Mouse (Mus musculus) heart, embryonic 12.5 days (tissue): ENCODE results near the gene Csnk1g2. TPM values are rescaled to one million over a fixed set of nuclear protein-coding genes. Genes with fewer than 3 reads are reported as not detected.

Experiments
- ATAC-seq: fragments of 200-750 bp; cut with Nextera tagmentation; 2 replicates; pipeline ENCODE4 v1.8.0; 2017; ENCODE audit warnings: moderate TSS enrichment, moderate library complexity; ENCODE audit not compliant: insufficient number of reproducible peaks, low FRiP score
- H3K27ac ChIP-seq: fragments of 300-500 bp; sonication (generic); 2 replicates; pipeline ENCODE4 v1.5.1; 2016; ENCODE audit warnings: mild to moderate bottlenecking, moderate library complexity; ENCODE audit not compliant: poor library complexity, severe bottlenecking
- H3K27me3 ChIP-seq: fragments of 300-500 bp; sonication (generic); replicated peaks from 2 replicates; pipeline ENCODE4 v1.6.1; 2016; ENCODE audit warnings: mild to moderate bottlenecking, moderate library complexity
- H3K36me3 ChIP-seq: fragments of 300-500 bp; sonication (generic); 2 replicates; pipeline ENCODE4 v1.6.1; 2016; ENCODE audit warnings: mild to moderate bottlenecking, moderate library complexity
- H3K4me1 ChIP-seq: fragments of 300-500 bp; sonication (generic); replicated peaks from 2 replicates; pipeline ENCODE4 v1.6.1; 2016; ENCODE audit warnings: mild to moderate bottlenecking
- H3K4me2 ChIP-seq: fragments of 300-500 bp; sonication (generic); 2 replicates; pipeline ENCODE4 v1.6.1; 2016; ENCODE audit warnings: mild to moderate bottlenecking, moderate library complexity
- H3K4me3 ChIP-seq: fragments of 300-500 bp; sonication (generic); 2 replicates; pipeline ENCODE4 v1.5.1; 2016; ENCODE audit warnings: mild to moderate bottlenecking
- H3K9ac ChIP-seq: fragments of 300-500 bp; sonication (generic); 2 replicates; pipeline ENCODE4 v1.6.1; 2016; ENCODE audit warnings: mild to moderate bottlenecking, moderate library complexity
- H3K9me3 ChIP-seq: fragments of 300-500 bp; sonication (generic); replicated peaks from 2 replicates; pipeline ENCODE4 v1.6.1; 2016; ENCODE audit warnings: mild to moderate bottlenecking, moderate library complexity
- WGBS: fragments of 180-500 bp; shearing (Covaris S2); methylation state at CpG from one replicate; pipeline ENCODE4 v1.1.7; 2016; 5-methylcytosine and 5-hydroxymethylcytosine counted together
- polyA plus RNA-seq: library from polyadenylated mRNA; unstranded; fragments of >200 nt; fragmentation: Nextera tagmentation; extraction: Ambion mirVana; gene quantifications from 2 replicates; pipeline ENCODE4 v1.2.1, GENCODE M21; 2016

The Csnk1g2 gene
- polyA plus RNA-seq, 1 experiment from 2014 or later: 131 TPM

GRCm38 (mm10) chr10:80614351-80614750 is 8.3 kb upstream of the Csnk1g2 start:
- ATAC-seq: no peak
- H3K36me3 ChIP-seq: peaks cover 58% of the 10 kb centered on the region
- no peak overlapping the region for H3K27ac ChIP-seq
- H3K4me1 ChIP-seq: 0 out of 2 replicates have a peak, but pooled peaks cover 3% of the 10 kb centered on the region
- no peaks in the 10 kb centered on the region for H3K9me3 ChIP-seq
- no peak overlapping the region for H3K4me2 ChIP-seq
- no peak overlapping the region for H3K4me3 ChIP-seq
- WGBS: 93% methylated on average over 6 of the region's 6 CpGs
- no peaks in the 10 kb centered on the region for H3K27me3 ChIP-seq
- H3K9ac ChIP-seq: no peak overlapping the region

DNA sequence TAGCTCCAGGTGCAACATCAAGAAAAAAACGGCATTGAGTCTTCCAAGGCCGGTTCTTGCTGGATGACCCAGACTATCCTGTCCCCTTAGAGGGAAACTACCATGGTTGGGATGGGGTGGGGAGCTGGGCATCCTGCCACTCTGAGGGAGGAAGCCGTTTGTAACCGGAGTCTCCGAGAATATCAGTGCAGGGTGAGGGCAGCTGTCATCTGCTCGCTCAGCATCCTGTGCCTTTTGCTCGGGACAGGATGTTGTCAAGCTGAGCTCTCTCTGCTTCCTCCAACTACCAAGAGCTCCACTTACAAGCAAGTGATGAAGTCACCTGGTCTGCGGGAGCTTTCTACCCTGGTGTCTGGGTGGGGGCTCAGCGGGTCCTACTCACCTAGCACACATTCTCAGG is 4.5 kb upstream of the Csnk1g2 start:
- H3K27ac ChIP-seq: 0 out of 2 replicates have a peak overlapping the region, but pooled peaks have one; percentile 28
- WGBS: 51% methylated on average over 9 of the region's 9 CpGs

GRCm38 (mm10) chr10:80619465-80620244 is 3.0 kb upstream of the Csnk1g2 start:
- H3K9me3 ChIP-seq: no peaks in the 10 kb centered on the region
- WGBS: 31% methylated on average over 8 of the region's 8 CpGs

More for the DNA sequence above, 4.5 kb upstream of the Csnk1g2 start:
- H3K4me2 ChIP-seq: no peak overlapping the region
- H3K27me3 ChIP-seq: no peaks in the 10 kb centered on the region
- H3K9ac ChIP-seq: no peak overlapping the region
- H3K4me3 ChIP-seq: no peak overlapping the region
- H3K36me3 ChIP-seq: peaks cover 32% of the 10 kb centered on the region
- H3K4me1 ChIP-seq: peaks cover 16% of the 10 kb centered on the region
- no peaks in the 10 kb centered on the region for H3K9me3 ChIP-seq
- ATAC-seq: no peak

GRCm38 (mm10) chr10:80620365-80620764 is 2.3 kb upstream of the Csnk1g2 start:
- H3K9ac ChIP-seq: no peak overlapping the region
- WGBS: 79% methylated on average over 9 of the region's 9 CpGs

More at GRCm38 (mm10) chr10:80619465-80620244, 3.0 kb upstream of the Csnk1g2 start:
- Histone ChIP-seq H3K27me3 (no peaks in the 10 kb centered on the region), H3K4me2 (no peak overlapping the region), H3K4me1 (peaks cover 29% of the 10 kb centered on the region), H3K4me3 (no peak overlapping the region), H3K36me3 (peaks cover 19% of the 10 kb centered on the region), H3K27ac (no peak overlapping the region), H3K9ac (no peak overlapping the region)
- ATAC-seq: no peak

GRCm38 (mm10) chr10:80620796-80621689 is 1.6 kb upstream of the Csnk1g2 start:
- peak overlapping the region; percentile 94; the same call in 1 of the 2 replicates for H3K27ac ChIP-seq
- peaks cover 43% of the 10 kb centered on the region for H3K4me1 ChIP-seq
- peak overlapping the region; percentile 91 for H3K4me3 ChIP-seq
- peak overlapping the region; percentile 67 for H3K4me2 ChIP-seq
- ATAC-seq: no peak
- WGBS: 56% methylated on average over 16 of the region's 16 CpGs
- peaks cover 5% of the 10 kb centered on the region for H3K36me3 ChIP-seq
- no peaks in the 10 kb centered on the region for H3K9me3 ChIP-seq
- peak overlapping the region; percentile 58 for H3K9ac ChIP-seq
- no peaks in the 10 kb centered on the region for H3K27me3 ChIP-seq

More at GRCm38 (mm10) chr10:80620365-80620764, 2.3 kb upstream of the Csnk1g2 start:
- no peak overlapping the region for H3K4me3 ChIP-seq
- H3K9me3 ChIP-seq: no peaks in the 10 kb centered on the region
- no peak overlapping the region for H3K4me2 ChIP-seq
- ATAC-seq: no peak
- no peaks in the 10 kb centered on the region for H3K27me3 ChIP-seq
- H3K36me3 ChIP-seq: peaks cover 12% of the 10 kb centered on the region
- H3K27ac ChIP-seq: no peak overlapping the region
- H3K4me1 ChIP-seq: peaks cover 36% of the 10 kb centered on the region

DNA sequence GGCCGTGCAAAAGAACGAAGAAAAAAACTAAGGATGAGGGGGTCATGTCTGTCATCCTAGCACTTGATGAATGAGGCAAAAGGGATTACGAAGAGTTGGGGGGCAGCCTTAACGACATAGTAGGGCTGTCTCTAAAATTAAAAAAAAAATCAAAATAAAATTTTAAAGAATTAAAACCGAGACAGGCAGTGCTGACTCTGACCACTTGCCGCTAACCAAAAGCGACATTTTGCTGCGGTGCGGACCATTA is 1.0 kb upstream of the Csnk1g2 start:
- WGBS: 3% methylated on average over 9 of the region's 9 CpGs
- Histone ChIP-seq H3K9ac (peak overlapping the region; percentile 58), H3K4me1 (peaks cover 49% of the 10 kb centered on the region), H3K9me3 (no peaks in the 10 kb centered on the region), H3K4me2 (peak overlapping the region; percentile 67), H3K27me3 (no peaks in the 10 kb centered on the region), H3K4me3 (peak overlapping the region; percentile 91), H3K36me3 (no peaks in the 10 kb centered on the region), H3K27ac (peak overlapping the region; percentile 94; the same call in 1 of the 2 replicates)
- ATAC-seq: no peak

DNA sequence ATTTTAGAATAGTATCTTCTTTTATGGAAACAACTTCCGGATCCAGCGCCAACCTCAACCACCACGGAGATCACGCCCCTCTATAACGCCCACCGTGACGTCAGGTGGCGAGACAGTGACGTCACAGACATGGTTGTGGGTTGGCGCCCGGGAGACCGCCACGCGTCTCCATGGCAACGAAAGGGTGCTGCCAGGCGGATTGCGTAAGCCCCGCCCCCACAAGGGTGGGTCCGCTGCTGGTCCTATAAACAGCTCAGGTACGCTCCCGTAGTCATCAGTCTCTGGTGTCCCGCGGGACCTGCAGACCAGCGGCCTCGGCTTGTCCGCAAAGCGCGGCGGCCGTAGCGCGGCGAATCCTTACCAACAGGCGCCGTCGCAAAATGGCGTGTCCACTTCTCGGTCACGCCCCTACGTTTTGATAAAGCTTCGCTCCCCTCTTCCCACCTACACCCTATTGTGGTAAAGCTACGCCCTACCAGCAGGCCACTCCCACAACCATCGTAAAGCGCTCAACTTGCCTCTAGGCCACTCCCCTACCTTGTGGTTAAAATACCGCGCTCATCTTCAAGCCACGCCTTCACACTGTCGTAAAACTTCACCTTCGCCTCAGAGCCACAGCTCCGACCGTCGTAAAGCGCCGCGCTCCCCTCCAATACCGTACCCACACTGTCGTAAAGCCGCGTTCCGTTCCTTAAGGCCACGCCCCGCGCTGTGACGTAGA is 538 bp upstream of the Csnk1g2 start:
- peak overlapping the region; percentile 49; the same call in 1 of the 2 replicates for H3K9ac ChIP-seq
- 0% methylated on average over 64 of the region's 64 CpGs for WGBS
- H3K4me1 ChIP-seq: peaks cover 50% of the 10 kb centered on the region
- H3K9me3 ChIP-seq: no peaks in the 10 kb centered on the region
- H3K27me3 ChIP-seq: no peaks in the 10 kb centered on the region
- peak overlapping the region; percentile 67 for H3K4me2 ChIP-seq
- peak overlapping the region; percentile 91 for H3K4me3 ChIP-seq
- no peaks in the 10 kb centered on the region for H3K36me3 ChIP-seq
- peak overlapping the region; percentile 94 for H3K27ac ChIP-seq
- ATAC-seq: peak; percentile 95

DNA sequence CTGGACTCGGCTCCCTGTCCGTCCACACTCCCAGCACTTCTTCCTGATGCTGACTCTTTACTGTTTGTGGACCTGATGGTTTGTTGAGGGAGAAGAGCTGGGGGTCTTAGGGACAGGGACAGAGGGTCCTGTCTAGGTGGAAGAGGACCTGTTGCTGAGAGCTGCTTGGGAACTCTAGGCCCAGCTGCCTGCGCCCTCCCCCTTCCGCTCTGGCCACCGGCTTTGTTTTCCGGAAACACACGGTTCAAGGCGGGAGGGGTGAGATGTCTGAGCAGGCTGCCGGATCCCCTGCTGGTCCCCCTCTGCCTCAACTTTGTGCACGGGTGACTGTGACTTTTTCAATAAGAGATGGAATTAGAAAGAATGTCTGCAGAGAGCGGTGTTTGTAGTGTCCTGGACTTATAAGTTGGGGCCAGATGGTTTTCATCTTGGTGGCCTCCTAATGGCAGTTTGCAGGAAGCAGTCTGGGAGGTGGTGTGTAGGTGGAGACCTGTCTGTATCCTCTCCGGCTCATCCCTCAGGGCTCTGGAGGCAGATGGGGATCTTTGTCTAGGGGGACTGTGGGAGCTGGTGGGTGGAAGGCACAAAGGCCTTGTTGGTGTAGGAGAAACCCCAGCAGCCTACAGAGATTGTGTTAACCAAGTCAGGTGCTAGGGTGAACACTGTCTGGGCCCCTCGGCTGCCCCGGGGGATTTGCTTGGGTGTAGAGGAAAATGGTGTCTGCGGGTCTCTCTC is 986 bp downstream of the Csnk1g2 start:
- Histone ChIP-seq H3K9me3 (no peaks in the 10 kb centered on the region), H3K27me3 (no peaks in the 10 kb centered on the region), H3K27ac (peak overlapping the region; percentile 86), H3K36me3 (no peaks in the 10 kb centered on the region), H3K9ac (peak overlapping the region; percentile 92), H3K4me3 (peak overlapping the region; percentile 91), H3K4me2 (peak overlapping the region; percentile 87), H3K4me1 (peaks cover 61% of the 10 kb centered on the region)
- 16% methylated on average over 15 of the region's 15 CpGs for WGBS
- ATAC-seq: no peak

DNA sequence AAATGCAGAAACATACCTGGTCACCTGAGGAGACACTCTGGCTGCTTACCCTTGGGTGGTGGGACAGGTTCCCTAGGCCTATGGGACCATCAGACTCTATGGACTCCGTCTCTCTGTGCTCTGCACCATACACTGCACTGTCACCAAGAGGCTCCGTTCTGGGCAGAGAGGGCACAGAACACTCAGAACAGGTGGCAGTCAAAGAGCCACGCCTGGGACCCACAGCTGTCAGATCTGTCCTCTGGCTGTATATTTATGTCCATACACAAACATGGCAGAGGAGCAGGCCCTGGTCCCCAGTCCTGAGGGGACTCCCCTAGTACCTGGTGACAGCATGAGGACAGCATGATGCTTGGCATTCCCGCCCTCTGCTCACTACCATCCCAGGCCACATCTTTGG is 3.1 kb downstream of the Csnk1g2 start:
- H3K4me3 ChIP-seq: no peak overlapping the region
- H3K27me3 ChIP-seq: no peaks in the 10 kb centered on the region
- no peak overlapping the region for H3K27ac ChIP-seq
- H3K36me3 ChIP-seq: peaks cover 6% of the 10 kb centered on the region; the same call in 1 of the 2 replicates
- no peaks in the 10 kb centered on the region for H3K9me3 ChIP-seq
- no peak for ATAC-seq
- H3K4me1 ChIP-seq: peaks cover 76% of the 10 kb centered on the region
- 89% methylated on average over 4 of the region's 4 CpGs for WGBS
- H3K4me2 ChIP-seq: no peak overlapping the region
- peak overlapping the region; percentile 13; the same call in 1 of the 2 replicates for H3K9ac ChIP-seq

GRCm38 (mm10) chr10:80627685-80628084 is 5.0 kb downstream of the Csnk1g2 start:
- peaks cover 71% of the 10 kb centered on the region for H3K4me1 ChIP-seq
- peak overlapping the region; percentile 31 for H3K4me2 ChIP-seq
- H3K4me3 ChIP-seq: no peak overlapping the region
- H3K27me3 ChIP-seq: no peaks in the 10 kb centered on the region
- peak overlapping the region; percentile 33 for H3K9ac ChIP-seq
- 37% methylated on average over 2 of the region's 2 CpGs for WGBS
- peak overlapping the region; percentile 39; the same call in 1 of the 2 replicates for H3K27ac ChIP-seq
- H3K9me3 ChIP-seq: no peaks in the 10 kb centered on the region
- H3K36me3 ChIP-seq: peaks cover 21% of the 10 kb centered on the region
- peak; percentile 44 for ATAC-seq
